Mouse (Mus musculus): Measurements from ENCODE around the gene Copb1. TPM values are rescaled to one million over a fixed set of nuclear protein-coding genes. Genes with fewer than 3 reads are reported as not detected.

Gene Copb1
- 10 to 100 TPM; 40.0 to 44.6 TPM for total RNA-seq (2021)

- DNase-seq (ENCODE audit: low spot score), result peak; percentile 84
- intact Hi-C loops (cut with DNase I), result no loop called here
Measured at GRCm38 (mm10) chr7:114253885-114254833, at the start of gene Copb1. TSS of gene Copb1 (minus strand) at chr7:114254711.

- intact Hi-C loops (cut with DNase I), result no loop called here
- DNase-seq (ENCODE audit: low spot score), result no peak
Measured at GRCm38 (mm10) chr7:114301293-114301782, 46.8 kb upstream of the Copb1 start.

GRCm38 (mm10) chr7:114300782-114301181, 46.3 kb upstream of the Copb1 start:
- DNase-seq (ENCODE audit: low spot score), result no peak
- intact Hi-C loops (cut with DNase I), result no loop called here

GRCm38 (mm10) chr7:114299247-114299646, 44.7 kb upstream of the Copb1 start:
- DNase-seq (ENCODE audit: low spot score), result no peak
- intact Hi-C loops (cut with DNase I), result loop anchor here (10.0 kb wide), 1 partner anchor 276 kb away; no protein-coding TSS in a partner anchor

- DNase-seq (ENCODE audit: low spot score), result no peak
- intact Hi-C loops (cut with DNase I), result loop anchor here (5.0 to 10.0 kb wide), 2 partner anchors 123 to 280 kb away; partner anchors contain the start of gene Pde3b
Measured at GRCm38 (mm10) chr7:114294698-114295097, 40.2 kb upstream of the Copb1 start.

GRCm38 (mm10) chr7:114293903-114294302, 39.4 kb upstream of the Copb1 start:
- DNase-seq (ENCODE audit: low spot score), result no peak
- intact Hi-C loops (cut with DNase I), result loop anchor here (5.0 to 10.0 kb wide), 2 partner anchors 123 to 281 kb away; partner anchors contain the start of gene Pde3b

GRCm38 (mm10) chr7:114292501-114292971, 38.0 kb upstream of the Copb1 start:
- intact Hi-C loops (cut with DNase I), result loop anchor here (5.0 to 10.0 kb wide), 2 partner anchors 125 to 282 kb away; partner anchors contain the start of gene Pde3b
- DNase-seq (ENCODE audit: low spot score), result peak; percentile 59

- DNase-seq (ENCODE audit: low spot score), result no peak
- intact Hi-C loops (cut with DNase I), result loop anchor here (5.0 to 10.0 kb wide), 2 partner anchors 126 to 283 kb away; partner anchors contain the start of gene Pde3b
Measured at GRCm38 (mm10) chr7:114291461-114292335, 37.2 kb upstream of the Copb1 start.

- DNase-seq (ENCODE audit: low spot score), result no peak
- intact Hi-C loops (cut with DNase I), result loop anchor here (5.0 to 10.0 kb wide), 2 partner anchors 127 to 285 kb away; partner anchors contain the start of gene Pde3b
Measured at GRCm38 (mm10) chr7:114290078-114290506, 35.6 kb upstream of the Copb1 start.

- intact Hi-C loops (cut with DNase I), result loop anchor here (5.0 kb wide), 1 partner anchor 33 kb away; no protein-coding TSS in a partner anchor
- no peak for DNase-seq (ENCODE audit: low spot score)
Measured at GRCm38 (mm10) chr7:114284296-114284910, 29.9 kb upstream of the Copb1 start.

GRCm38 (mm10) chr7:114283006-114283405, 28.5 kb upstream of the Copb1 start:
- intact Hi-C loops (cut with DNase I), result loop anchor here (5.0 kb wide), 1 partner anchor 34 kb away; no protein-coding TSS in a partner anchor
- no peak for DNase-seq (ENCODE audit: low spot score)

- intact Hi-C loops (cut with DNase I), result loop anchor here (5.0 kb wide), 1 partner anchor 36 kb away; no protein-coding TSS in a partner anchor
- no peak for DNase-seq (ENCODE audit: low spot score)
Measured at GRCm38 (mm10) chr7:114281671-114282070, 27.2 kb upstream of the Copb1 start.

- DNase-seq (ENCODE audit: low spot score), result peak; percentile 91
- intact Hi-C loops (cut with DNase I), result loop anchor here (5.0 to 10.0 kb wide), 2 partner anchors 141 to 219 kb away; partner anchors contain the start of gene Pde3b
Measured at GRCm38 (mm10) chr7:114276005-114276752, 21.7 kb upstream of the Copb1 start, which contains the start of gene Psma1. TSS of gene Psma1 (minus strand) at chr7:114276118.

GRCm38 (mm10) chr7:114275372-114276004, 21.0 kb upstream of the Copb1 start:
- intact Hi-C loops (cut with DNase I), result loop anchor here (2.0 to 10.0 kb wide), 3 partner anchors 19 to 219 kb away; partner anchors contain the start of gene Pde3b

GRCm38 (mm10) chr7:114268446-114268845, 13.9 kb upstream of the Copb1 start:
- no peak for DNase-seq (ENCODE audit: low spot score)
- intact Hi-C loops (cut with DNase I), result no loop called here

More at GRCm38 (mm10) chr7:114275372-114276004, 21.0 kb upstream of the Copb1 start:
- DNase-seq (ENCODE audit: low spot score), result no peak

GRCm38 (mm10) chr7:114251684-114252083, 2.8 kb downstream of the Copb1 start:
- intact Hi-C loops (cut with DNase I), result no loop called here
- DNase-seq (ENCODE audit: low spot score), result no peak

GRCm38 (mm10) chr7:114233980-114234379, 20.5 kb downstream of the Copb1 start:
- DNase-seq (ENCODE audit: low spot score), result no peak
- intact Hi-C loops (cut with DNase I), result no loop called here

Data from heart, postnatal 25 days (tissue).